Mouse (Mus musculus) cerebellum, adult 18-20 months (tissue): Measurements from ENCODE around the gene Gm1979.
"Not testable (repeated sequence)": the region's sequence is repeated elsewhere in the genome, so short reads cannot be mapped to it uniquely, and the experiment has no call there.

Experiments
- DNase-seq, 2 experiments: peaks; one replicate each; pipeline ENCODE4 v3.0.0; 2021

Gene Gm1979

GRCm38 (mm10) chr5:26004698-26005097 is at the start of gene Gm1979:
Gm1979 (minus strand) TSS chr5:26004798.
- DNase-seq: not testable (repeated sequence)

- not testable (repeated sequence) for DNase-seq
These were observed 34.9 kb upstream of the Gm1979 start, which contains the start of gene Speer4a for GRCm38 (mm10) chr5:26039458-26039857. Speer4a (minus strand) TSS chr5:26039558.

- not testable (repeated sequence) for DNase-seq
These were observed 18.2 kb upstream of the Gm1979 start, which contains the start of gene Gm5862 for GRCm38 (mm10) chr5:26022816-26023215. Gm5862 (minus strand) TSS chr5:26022916.

- DNase-seq: peak in 1 of 2 experiments; percentile 2
These were observed 3.1 kb upstream of the Gm1979 start for GRCm38 (mm10) chr5:26007697-26008096.

GRCm38 (mm10) chr5:26006937-26007695 is 2.5 kb upstream of the Gm1979 start:
- DNase-seq: peak; percentile 28 to 36

GRCm38 (mm10) chr5:25988550-25988949 is 16.0 kb downstream of the Gm1979 start, which contains the start of gene Gm21698:
Gm21698 (minus strand) TSS chr5:25988650.
- DNase-seq: not testable (repeated sequence)

- not testable (repeated sequence) for DNase-seq
These were observed 32.0 kb downstream of the Gm1979 start, which contains the start of gene Gm21680 for GRCm38 (mm10) chr5:25972563-25972962. Gm21680 (minus strand) TSS chr5:25972663.

- DNase-seq: not testable (repeated sequence)
These were observed 47.5 kb downstream of the Gm1979 start for GRCm38 (mm10) chr5:25957050-25957449.

GRCm38 (mm10) chr5:25956611-25957010 is 48.0 kb downstream of the Gm1979 start:
- DNase-seq: not testable (repeated sequence)

GRCm38 (mm10) chr5:25954317-25954716 is 50.3 kb downstream of the Gm1979 start, which contains the start of gene Gm21671:
Gm21671 (minus strand) TSS chr5:25954417.
- DNase-seq: not testable (repeated sequence)
